Mouse (Mus musculus) stomach, postnatal 0 days (tissue): ENCODE results near the gene Mdm1.

Source experiments
- CTCF ChIP-seq: IDR thresholded peaks from 2 replicates; pipeline ENCODE4 v1.5.1; 2016; ENCODE audit warnings: antibody characterized with exemption, low read depth, mild to moderate bottlenecking, moderate library complexity
- EP300 ChIP-seq: optimal IDR thresholded peaks from 2 replicates; pipeline ENCODE3; 2016; ENCODE audit warnings: antibody characterized with exemption

DNA sequence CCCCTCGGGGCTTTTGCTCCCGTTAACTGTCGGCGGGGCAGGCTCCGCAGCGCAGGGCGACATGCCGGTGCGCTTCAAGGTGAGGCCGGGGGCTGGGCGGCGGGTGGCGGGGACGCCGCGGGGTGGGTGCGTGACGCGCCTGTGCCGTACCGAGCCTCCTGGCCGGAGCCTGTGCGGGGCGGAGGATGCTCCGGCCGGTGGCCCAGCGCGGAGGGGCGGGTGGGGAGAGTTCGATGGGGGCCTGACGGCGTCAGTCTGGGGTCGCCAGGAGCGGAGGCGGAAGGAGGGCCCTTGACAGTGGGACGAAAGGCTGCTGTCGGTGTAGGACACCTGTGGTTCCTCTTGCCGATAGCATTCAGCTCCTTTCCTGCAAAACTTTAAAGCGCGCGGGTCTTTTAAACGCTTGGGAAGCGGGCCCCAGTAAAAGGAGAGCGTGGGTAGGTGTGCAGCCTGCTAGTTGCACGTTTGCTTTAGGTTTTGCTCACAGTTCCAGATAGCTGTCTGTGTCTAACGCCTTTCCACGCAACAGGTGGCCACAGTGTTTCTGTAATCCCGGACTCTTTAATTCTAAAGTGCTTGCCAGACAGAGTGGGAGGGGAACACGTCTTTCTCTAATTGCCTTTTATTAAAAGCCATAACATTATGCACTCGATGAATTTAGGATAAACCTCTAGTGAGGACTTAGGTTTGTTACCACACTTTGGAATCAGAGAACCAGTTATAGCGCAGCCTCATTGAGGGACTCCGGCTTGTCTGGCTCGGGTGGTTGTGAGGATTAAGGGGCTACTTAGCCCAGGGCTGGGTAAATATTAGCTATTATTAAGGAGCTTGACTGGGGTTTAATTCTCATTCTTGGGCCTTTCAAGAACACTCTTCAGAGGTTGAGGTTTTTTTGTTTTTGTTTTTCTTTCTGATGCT lies 532 bp downstream of the Mdm1 start:
- TF ChIP-seq CTCF (no peak), EP300 (no peak)
